Mouse (Mus musculus) megakaryocyte-erythroid progenitor cell, adult 5 weeks (primary cell): ENCODE data around the gene Cd70. TPM values are rescaled to one million over a fixed set of nuclear protein-coding genes. Genes with fewer than 3 reads are reported as not detected.

Experiments
- polyA plus RNA-seq: library from polyadenylated mRNA; stranded (reverse); fragments of >175 nt; gene quantifications from 2 replicates; pipeline ENCODE4 v1.2.3, GENCODE M21; 2012

The Cd70 gene
- polyA plus RNA-seq: 0.13 and 0.18 TPM in 2 replicates

DNA sequence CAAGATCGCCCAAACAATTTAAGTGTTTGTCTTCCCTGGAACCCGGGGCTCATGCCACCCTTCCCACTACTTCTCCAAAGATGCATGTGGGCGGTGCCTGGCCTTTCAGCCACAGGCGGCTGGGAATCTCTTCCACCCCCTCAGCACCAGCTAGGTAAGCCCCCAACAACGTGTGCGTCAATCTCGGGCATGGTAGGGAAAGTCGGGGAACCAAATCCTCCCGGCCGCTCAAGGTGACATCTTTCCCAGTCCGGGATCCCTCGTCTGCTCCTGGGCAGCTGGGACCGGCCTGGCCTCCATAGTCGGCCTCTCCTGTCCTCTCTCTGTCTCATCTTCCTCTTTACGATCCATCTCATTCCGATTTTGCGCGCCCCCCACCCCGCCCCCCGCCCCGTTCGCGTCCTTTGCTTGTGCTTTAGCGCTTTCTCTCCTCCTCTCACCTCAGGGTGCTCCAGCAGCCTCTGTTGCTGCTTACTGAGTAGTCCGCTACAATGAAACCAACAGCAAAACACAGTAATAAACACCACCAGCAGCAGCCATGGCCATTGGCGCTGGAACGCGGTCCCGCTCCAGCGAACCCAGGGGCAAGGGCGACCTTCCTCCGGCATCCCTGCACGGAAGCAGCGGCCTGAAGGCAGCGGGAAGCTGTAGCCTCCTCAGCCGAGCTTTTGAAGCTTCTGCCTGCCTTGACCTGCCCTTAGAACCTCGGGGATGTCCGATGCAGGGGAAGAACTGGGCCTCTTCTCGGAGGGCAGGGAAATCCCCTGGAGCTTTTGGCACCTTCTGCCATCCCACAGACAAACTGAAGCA lies at the start of gene Cd70:
Gene Cd70, minus strand, starts transcription at position 784 of the 810 bp plus-strand sequence.

GRCm38 (mm10) chr17:57194041-57194507 lies 44.5 kb upstream of the Cd70 start, which contains the start of gene Tnfsf14:
Gene Tnfsf14 (minus strand): TSS chr17:57194177.

DNA sequence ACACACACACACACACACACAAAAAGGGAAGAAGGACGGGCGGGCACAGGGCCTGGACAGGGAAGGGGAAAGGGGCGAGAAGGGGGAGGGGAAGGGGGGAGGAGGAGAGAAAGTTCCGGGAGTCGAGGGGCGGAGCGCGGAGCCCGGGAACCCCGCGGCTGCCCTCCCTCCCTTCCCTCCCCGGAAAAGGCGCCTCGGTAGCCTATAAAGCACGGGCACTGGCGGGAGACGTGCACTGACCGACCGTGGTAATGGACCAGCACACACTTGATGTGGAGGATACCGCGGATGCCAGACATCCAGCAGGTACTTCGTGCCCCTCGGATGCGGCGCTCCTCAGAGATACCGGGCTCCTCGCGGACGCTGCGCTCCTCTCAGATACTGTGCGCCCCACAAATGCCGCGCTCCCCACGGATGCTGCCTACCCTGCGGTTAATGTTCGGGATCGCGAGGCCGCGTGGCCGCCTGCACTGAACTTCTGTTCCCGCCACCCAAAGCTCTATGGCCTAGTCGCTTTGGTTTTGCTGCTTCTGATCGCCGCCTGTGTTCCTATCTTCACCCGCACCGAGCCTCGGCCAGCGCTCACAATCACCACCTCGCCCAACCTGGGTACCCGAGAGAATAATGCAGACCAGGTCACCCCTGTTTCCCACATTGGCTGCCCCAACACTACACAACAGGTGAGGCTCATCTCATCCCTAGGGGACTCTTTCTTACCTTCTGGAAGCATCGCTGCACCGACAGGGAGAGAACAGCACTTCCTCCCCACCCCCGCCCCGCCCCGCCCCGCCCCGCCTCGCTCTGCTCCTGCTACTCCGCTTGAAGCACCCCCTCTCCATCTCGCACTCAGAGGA lies 44.2 kb downstream of the Cd70 start, which contains the start of gene Tnfsf9:
Gene Tnfsf9, plus strand, starts transcription at position 145 of the 854 bp plus-strand sequence.

Other genes with a start within 250 kb of the Cd70 start
- gene Mllt1, start 214.4 kb downstream of the Cd70 start, polyA plus RNA-seq: 161 and 162 TPM in 2 replicates
- gene Acer1, start 167.7 kb downstream of the Cd70 start, polyA plus RNA-seq: 0.05 TPM in 1 of 2 replicates, not detected in the other
- 188 and 191 TPM in 2 replicates for gene Clpp, start 159.5 kb downstream of the Cd70 start, polyA plus RNA-seq
- 39.5 and 41.4 TPM in 2 replicates for gene Alkbh7, start 152.4 kb downstream of the Cd70 start, polyA plus RNA-seq
- gene Pspn, start 149.8 kb downstream of the Cd70 start, polyA plus RNA-seq: 0.53 and 0.57 TPM in 2 replicates
- 163 and 222 TPM in 2 replicates for gene Gtf2f1, start 138.5 kb downstream of the Cd70 start, polyA plus RNA-seq
- 0.05 TPM in 1 of 2 replicates, not detected in the other for gene Gm17949, start 138.3 kb downstream of the Cd70 start, polyA plus RNA-seq
- 284 and 303 TPM in 2 replicates for gene Khsrp, start 118.3 kb downstream of the Cd70 start, polyA plus RNA-seq
- gene Slc25a41, start 108.1 kb downstream of the Cd70 start, polyA plus RNA-seq: not detected in 2 replicates
- gene Crb3, start 90.7 kb downstream of the Cd70 start, polyA plus RNA-seq: 0.50 and 0.56 TPM in 2 replicates
- gene Slc25a23, start 89.9 kb downstream of the Cd70 start, polyA plus RNA-seq: 19.3 and 25.8 TPM in 2 replicates
- gene Dennd1c, start 71.3 kb downstream of the Cd70 start, polyA plus RNA-seq: 26.9 and 27.3 TPM in 2 replicates
- 0.17 and 0.61 TPM in 2 replicates for gene Tubb4a, start 62.0 kb downstream of the Cd70 start, polyA plus RNA-seq
- gene Tnfsf9, start 44.5 kb downstream of the Cd70 start, polyA plus RNA-seq: 6.1 and 9.5 TPM in 2 replicates
- 3.9 and 5.0 TPM in 2 replicates for gene Tnfsf14, start 44.4 kb upstream of the Cd70 start, polyA plus RNA-seq
- gene C3, start 78.4 kb upstream of the Cd70 start, polyA plus RNA-seq: 55.0 and 62.5 TPM in 2 replicates
- 34.4 and 35.6 TPM in 2 replicates for gene Gpr108, start 98.7 kb upstream of the Cd70 start, polyA plus RNA-seq
- gene Trip10, start 99.7 kb upstream of the Cd70 start, polyA plus RNA-seq: 23.5 and 31.9 TPM in 2 replicates
- gene Vav1, start 129.3 kb upstream of the Cd70 start, polyA plus RNA-seq: 79.1 and 90.5 TPM in 2 replicates
- 0.24 and 0.71 TPM in 2 replicates for gene Adgre1, start 208.9 kb upstream of the Cd70 start, polyA plus RNA-seq